Mouse (Mus musculus) ES-E14 (cell line): ENCODE measurements around the gene Itga2b.

ENCODE experiments used
- HCFC1 ChIP-seq: IDR thresholded peaks from 2 replicates; pipeline ENCODE4 v1.6.1; 2012; ENCODE audit warnings: low read length, inconsistent platforms, borderline replicate concordance; ENCODE audit not compliant: insufficient read depth
- MAFK ChIP-seq: IDR thresholded peaks from 2 replicates; pipeline ENCODE4 v1.6.1; 2014; ENCODE audit warnings: mild to moderate bottlenecking, low read depth, low read length, inconsistent platforms; ENCODE audit not compliant: insufficient read depth
- ZC3H11A ChIP-seq: IDR thresholded peaks from 2 replicates; pipeline ENCODE4 v1.6.1; 2012; ENCODE audit warnings: low read depth, mild to moderate bottlenecking, inconsistent platforms, low read length, borderline replicate concordance
- ZNF384 ChIP-seq: IDR thresholded peaks from 2 replicates; pipeline ENCODE4 v1.6.1; 2012; ENCODE audit warnings: low read depth, low read length, inconsistent platforms

DNA sequence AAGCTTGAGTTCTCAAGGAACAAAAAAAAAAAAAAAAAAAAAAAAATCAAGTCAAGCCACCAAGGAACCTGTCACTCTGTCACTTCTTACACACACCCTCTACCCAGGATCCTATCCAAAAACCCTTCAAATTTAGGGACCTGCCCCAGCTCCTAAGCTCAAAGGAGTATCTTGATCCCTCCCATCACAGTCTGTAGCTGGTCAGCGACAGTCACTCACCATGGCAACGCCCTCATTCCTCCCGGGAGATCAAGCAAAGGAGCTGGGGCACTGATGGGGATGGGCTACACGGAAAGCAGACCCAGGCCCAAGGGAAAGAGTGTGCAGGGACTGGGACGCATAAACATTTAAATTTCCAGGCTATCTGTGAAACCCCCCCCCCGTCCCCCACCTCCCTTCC, 25.1 kb downstream of the Itga2b start:
- TF ChIP-seq ZC3H11A (no peak), ZNF384 (no peak), MAFK (no peak), HCFC1 (no peak)
